Comparison of ENCODE assay signal across 19 mouse cellular contexts in the genomic region with DNA sequence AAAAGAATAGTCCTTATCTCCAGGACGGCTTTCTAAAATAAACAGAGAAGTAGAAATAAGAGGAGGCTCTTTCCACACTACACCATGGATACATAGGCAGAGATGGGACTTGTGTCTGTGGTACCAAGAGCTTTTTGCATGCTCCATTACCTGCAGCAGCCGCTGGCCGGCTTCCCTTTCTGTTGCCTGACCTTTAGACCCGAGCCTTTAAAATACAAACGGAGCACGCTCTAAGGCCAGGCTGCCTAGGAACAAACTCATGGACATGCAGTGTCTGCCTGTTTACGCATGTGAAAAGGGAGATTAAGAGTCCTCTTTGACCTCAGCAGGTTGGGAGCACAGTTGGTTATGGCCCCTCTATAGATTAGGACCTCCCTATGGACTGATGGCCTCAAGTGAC.
DNase-seq lines count a peak whose midpoint lies in the region; ATAC-seq and TF ChIP-seq lines count a peak whose summit lies in the region.
"Had no signal": no experiment of that assay in that cellular context is flagged by ENCODE, and none has a peak within 500 bp of the region (broad histone marks: within the 10 kb centered on the region; RNA-seq: fewer than 3 reads in every experiment).

No protein-coding gene starts in this region.

- intact Hi-C loops in heart, postnatal 10 days (cut with DNase I), result no loop called here

- no peak overlapping the region for H3K4me3 ChIP-seq in neural tube, embryonic 15.5 days (replicated peaks)
- no peak overlapping the region for H3K4me3 ChIP-seq in intestine, postnatal 0 days (ENCODE audit: low read depth, low read length)
- H3K4me3 ChIP-seq: erythroblast, embryonic 14.5 days; heart, embryonic 13.5 days; layer of hippocampus, adult 2 months; limb, embryonic 10.5 days; liver, embryonic 15.5 days had no signal

- ATAC-seq in neural tube, embryonic 15.5 days (ENCODE audit: low FRiP score), result no peak
- no peak for ATAC-seq in intestine, postnatal 0 days
- ATAC-seq: forebrain, embryonic 16.5 days; Patski had no signal

- H3K4me2 ChIP-seq in neural tube, embryonic 15.5 days, result no peak overlapping the region
- H3K4me2 ChIP-seq in intestine, postnatal 0 days (replicated peaks; ENCODE audit: low read depth), result no peak overlapping the region
- H3K4me2 ChIP-seq: heart, embryonic 13.5 days; liver, embryonic 15.5 days had no signal

- no peaks in the 10 kb centered on the region for H3K27me3 ChIP-seq in neural tube, embryonic 15.5 days (replicated peaks)
- H3K27me3 ChIP-seq in intestine, postnatal 0 days (replicated peaks; ENCODE audit: control insufficient read depth, insufficient read depth, low read length), result no peaks in the 10 kb centered on the region
- H3K27me3 ChIP-seq: heart, embryonic 13.5 days; liver, embryonic 15.5 days; Patski had no signal

- DNase-seq in neural tube, embryonic 10.5 days (ENCODE audit: extremely low spot score, low spot score), result peak; percentile 15
- peak; percentile 72 for DNase-seq in kidney, adult 9 months
- DNase-seq in kidney, postnatal 36 days, result peak; percentile 73 to 77
- DNase-seq in retina, postnatal 1 day, result no peak
- DNase-seq in right cerebral cortex, postnatal 14 days, result no peak
- no peak for DNase-seq in heart, postnatal 10 days
- DNase-seq: cerebellum, postnatal 10 days; heart, postnatal 4 days; lung, postnatal 14 days; thymus, adult 18-20 months had no signal

- 0 out of 2 replicates have a peak, but pooled peaks cover 4% of the 10 kb centered on the region for H3K4me1 ChIP-seq in neural tube, embryonic 15.5 days
- no peaks in the 10 kb centered on the region for H3K4me1 ChIP-seq in intestine, postnatal 0 days (replicated peaks; ENCODE audit: control insufficient read depth, insufficient read depth, low read length)
- H3K4me1 ChIP-seq: liver, embryonic 15.5 days had no signal

- WGBS in neural tube, embryonic 15.5 days, result 20% methylated on average over 7 of the region's 7 CpGs
- 21% methylated on average over 7 of the region's 7 CpGs for WGBS in intestine, postnatal 0 days

- H3K36me3 ChIP-seq in neural tube, embryonic 15.5 days, result no peaks in the 10 kb centered on the region
- H3K36me3 ChIP-seq in intestine, postnatal 0 days (ENCODE audit: control insufficient read depth, insufficient read depth), result no peaks in the 10 kb centered on the region
- H3K36me3 ChIP-seq: heart, embryonic 13.5 days; limb, embryonic 10.5 days; liver, embryonic 15.5 days had no signal

- H3K9ac ChIP-seq in neural tube, embryonic 15.5 days (replicated peaks), result no peak overlapping the region
- no peak overlapping the region for H3K9ac ChIP-seq in intestine, postnatal 0 days (ENCODE audit: low read depth, low read length)
- H3K9ac ChIP-seq: heart, embryonic 13.5 days; liver, embryonic 15.5 days had no signal

- no peak for TF ChIP-seq CTCF in intestine, postnatal 0 days (IDR thresholded peaks at IDR 0.05; ENCODE audit: low read depth)

- no peaks in the 10 kb centered on the region for H3K9me3 ChIP-seq in neural tube, embryonic 15.5 days (replicated peaks)
- no peaks in the 10 kb centered on the region for H3K9me3 ChIP-seq in intestine, postnatal 0 days (ENCODE audit: control insufficient read depth)
- H3K9me3 ChIP-seq: heart, embryonic 13.5 days; limb, embryonic 10.5 days; liver, embryonic 15.5 days had no signal

- no peak overlapping the region for H3K27ac ChIP-seq in neural tube, embryonic 15.5 days (replicated peaks)
- H3K27ac ChIP-seq in intestine, postnatal 0 days (ENCODE audit: low read depth, low read length), result no peak overlapping the region
- H3K27ac ChIP-seq: heart, embryonic 13.5 days; layer of hippocampus, adult 2 months; limb, embryonic 10.5 days; liver, embryonic 15.5 days had no signal

Comparison
In these comparisons a context has a peak if more than half of its experiments do, and no peak if none do; other contexts are left out.
1. DNase-seq: peak in neural tube, embryonic 10.5 days (single experiment), kidney, adult 9 months (single experiment) and kidney, postnatal 36 days (2 of 2); none in retina, postnatal 1 day (single experiment), right cerebral cortex, postnatal 14 days (single experiment) and heart, postnatal 10 days (0 of 2).